14 mouse cellular contexts compared by ENCODE assay signal in genomic region chr10:105484355-105485094, GRCm38 (mm10).
DNase-seq lines count a peak whose midpoint lies in the region; ATAC-seq lines count a peak whose summit lies in the region.
"Had no signal": no experiment of that assay in that cellular context is flagged by ENCODE, and none has a peak within 500 bp of the region (broad histone marks: within the 10 kb centered on the region; RNA-seq: fewer than 3 reads in every experiment).

No protein-coding gene starts in this region.

- H3K27ac ChIP-seq in neural tube, embryonic 13.5 days (replicated peaks), result 0 out of 2 replicates have a peak overlapping the region, but pooled peaks have one; percentile 38
- no peak overlapping the region for H3K27ac ChIP-seq in neural tube, embryonic 15.5 days (replicated peaks)
- no peak overlapping the region for H3K27ac ChIP-seq in forebrain, embryonic 15.5 days (replicated peaks)
- H3K27ac ChIP-seq in limb, embryonic 10.5 days, result 0 out of 2 replicates have a peak overlapping the region, but pooled peaks have one; percentile 36
- H3K27ac ChIP-seq: macrophage had no signal

- H3K27me3 ChIP-seq in neural tube, embryonic 13.5 days, result no peaks in the 10 kb centered on the region
- no peaks in the 10 kb centered on the region for H3K27me3 ChIP-seq in neural tube, embryonic 15.5 days (replicated peaks)
- H3K27me3 ChIP-seq in forebrain, embryonic 15.5 days, result 0 out of 2 replicates have a peak, but pooled peaks cover 3% of the 10 kb centered on the region
- no peaks in the 10 kb centered on the region for H3K27me3 ChIP-seq in limb, embryonic 10.5 days (ENCODE audit: low read depth, poor library complexity, severe bottlenecking)

- no peak overlapping the region for H3K4me2 ChIP-seq in neural tube, embryonic 13.5 days
- H3K4me2 ChIP-seq in neural tube, embryonic 15.5 days, result no peak overlapping the region
- H3K4me2 ChIP-seq in forebrain, embryonic 15.5 days (replicated peaks), result no peak overlapping the region

- no peak for ATAC-seq in neural tube, embryonic 13.5 days (ENCODE audit: low read depth)
- no peak for ATAC-seq in neural tube, embryonic 15.5 days (ENCODE audit: low FRiP score)
- peak; percentile 71 for ATAC-seq in forebrain, embryonic 15.5 days (replicated peaks)
- ATAC-seq: intestine, embryonic 16.5 days had no signal

- H3K9ac ChIP-seq in neural tube, embryonic 13.5 days, result no peak overlapping the region
- H3K9ac ChIP-seq in neural tube, embryonic 15.5 days (replicated peaks), result no peak overlapping the region
- H3K9ac ChIP-seq in forebrain, embryonic 15.5 days (replicated peaks), result no peak overlapping the region

- 23% methylated on average over 2 of the region's 2 CpGs for WGBS in neural tube, embryonic 13.5 days
- 42% methylated on average over 2 of the region's 2 CpGs for WGBS in neural tube, embryonic 15.5 days
- 14% methylated on average over 2 of the region's 2 CpGs for WGBS in forebrain, embryonic 15.5 days
- WGBS in limb, embryonic 10.5 days, result 81% methylated on average over 2 of the region's 2 CpGs

- H3K4me3 ChIP-seq in neural tube, embryonic 13.5 days, result no peak overlapping the region
- no peak overlapping the region for H3K4me3 ChIP-seq in neural tube, embryonic 15.5 days (replicated peaks)
- H3K4me3 ChIP-seq in forebrain, embryonic 15.5 days, result no peak overlapping the region
- no peak overlapping the region for H3K4me3 ChIP-seq in limb, embryonic 10.5 days

- no peaks in the 10 kb centered on the region for H3K9me3 ChIP-seq in neural tube, embryonic 13.5 days
- no peaks in the 10 kb centered on the region for H3K9me3 ChIP-seq in neural tube, embryonic 15.5 days (replicated peaks)
- no peaks in the 10 kb centered on the region for H3K9me3 ChIP-seq in forebrain, embryonic 15.5 days
- no peaks in the 10 kb centered on the region for H3K9me3 ChIP-seq in limb, embryonic 10.5 days (replicated peaks)

- H3K36me3 ChIP-seq in neural tube, embryonic 13.5 days, result no peaks in the 10 kb centered on the region
- H3K36me3 ChIP-seq in neural tube, embryonic 15.5 days, result no peaks in the 10 kb centered on the region
- no peaks in the 10 kb centered on the region for H3K36me3 ChIP-seq in forebrain, embryonic 15.5 days
- H3K36me3 ChIP-seq in limb, embryonic 10.5 days, result no peaks in the 10 kb centered on the region

- no peak for DNase-seq in limb, embryonic 10.5 days (ENCODE audit: low spot score)
- no peak for DNase-seq in urinary bladder, postnatal 14 days (ENCODE audit: low spot score)
- DNase-seq in layer of hippocampus, postnatal 36 days, result no peak
- DNase-seq in adrenal gland, adult 8-10 months, result no peak
- no peak for DNase-seq in heart, adult 18-20 months
- DNase-seq: adrenal gland, postnatal 14 days; kidney, postnatal 36 days; liver; lung, adult 2 months had no signal

- H3K4me1 ChIP-seq in neural tube, embryonic 13.5 days (replicated peaks), result peaks cover 47% of the 10 kb centered on the region
- H3K4me1 ChIP-seq in neural tube, embryonic 15.5 days, result 0 out of 2 replicates have a peak, but pooled peaks cover 4% of the 10 kb centered on the region
- H3K4me1 ChIP-seq in forebrain, embryonic 15.5 days, result 0 out of 2 replicates have a peak, but pooled peaks cover 5% of the 10 kb centered on the region
- peaks cover 12% of the 10 kb centered on the region for H3K4me1 ChIP-seq in limb, embryonic 10.5 days

Comparison
In these comparisons a context has a peak if more than half of its experiments do, and no peak if none do; other contexts are left out.
1. H3K27ac ChIP-seq: peak in neural tube, embryonic 13.5 days (single experiment) and limb, embryonic 10.5 days (single experiment); none in neural tube, embryonic 15.5 days (single experiment) and forebrain, embryonic 15.5 days (single experiment).